Mouse (Mus musculus) limb, embryonic 10.5 days (tissue): ENCODE data around the gene Trdmt1. TPM values are rescaled to one million over a fixed set of nuclear protein-coding genes. Genes with fewer than 3 reads are reported as not detected.

Experiments
- DNase-seq: peaks from one replicate; pipeline ENCODE4 v3.0.0-alpha.2; 2017; ENCODE audit warnings: low spot score
- H3K27ac ChIP-seq: fragments of 300-500 bp; sonication (generic); 2 replicates; pipeline ENCODE4 v1.5.1; 2016; ENCODE audit warnings: mild to moderate bottlenecking
- H3K27me3 ChIP-seq: fragments of 300-500 bp; sonication (generic); 2 replicates; pipeline ENCODE4 v1.6.1; 2016; ENCODE audit warnings: low read depth, mild to moderate bottlenecking; ENCODE audit not compliant: poor library complexity, severe bottlenecking
- H3K36me3 ChIP-seq: fragments of 300-500 bp; sonication (generic); 2 replicates; pipeline ENCODE4 v1.6.1; 2016; ENCODE audit warnings: mild to moderate bottlenecking, moderate library complexity
- H3K4me1 ChIP-seq: fragments of 300-500 bp; sonication (generic); 2 replicates; pipeline ENCODE4 v1.6.1; 2016
- H3K4me3 ChIP-seq: fragments of 300-500 bp; sonication (generic); 2 replicates; pipeline ENCODE4 v1.5.1; 2016; ENCODE audit warnings: mild to moderate bottlenecking, moderate library complexity
- H3K9me3 ChIP-seq: fragments of 300-500 bp; sonication (generic); replicated peaks from 2 replicates; pipeline ENCODE4 v1.6.1; 2016; ENCODE audit warnings: mild to moderate bottlenecking
- WGBS: fragments of 180-500 bp; shearing (Covaris S2); methylation state at CpG from one replicate; pipeline ENCODE4 v1.1.7; 2016; 5-methylcytosine and 5-hydroxymethylcytosine counted together
- polyA plus RNA-seq: library from polyadenylated mRNA; unstranded; fragments of >200 nt; fragmentation: Nextera tagmentation; extraction: Ambion mirVana; gene quantifications from 2 replicates; pipeline ENCODE4 v1.2.1, GENCODE M21; 2016

Gene Trdmt1
- polyA plus RNA-seq, 1 experiment from 2014 or later, result 7.7 TPM

DNA sequence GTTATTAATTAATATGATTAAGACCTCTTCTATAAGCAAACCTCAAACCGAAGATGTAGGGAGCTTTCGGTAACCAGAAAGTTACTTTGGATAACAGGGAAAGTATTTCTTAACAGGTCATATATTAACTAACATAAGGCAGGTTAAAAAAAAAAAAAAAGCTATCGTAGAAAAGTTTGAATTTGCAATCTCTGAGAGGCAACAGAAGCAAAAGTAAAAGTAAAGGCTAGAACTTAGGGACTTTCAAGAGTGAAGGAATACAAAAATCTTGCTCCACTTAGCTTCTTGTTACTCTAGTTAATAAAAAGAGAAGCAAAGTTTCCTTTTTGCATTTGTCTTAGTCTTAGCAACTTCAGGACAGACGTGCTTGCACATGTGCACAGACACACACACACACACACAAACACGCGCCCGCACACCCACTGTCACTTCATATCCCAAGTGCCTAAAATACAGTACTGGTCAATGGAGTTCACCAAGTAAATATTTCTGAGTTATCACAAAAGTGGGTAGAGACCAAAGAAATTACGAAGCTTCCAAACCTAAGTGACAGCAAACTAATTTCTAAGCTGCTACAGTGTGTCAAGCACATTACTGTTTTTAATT is 846 bp downstream of the Trdmt1 start:
- DNase-seq, result no peak
- Histone ChIP-seq H3K27ac (peak overlapping the region; percentile 97), H3K4me1 (peaks cover 16% of the 10 kb centered on the region), H3K27me3 (no peaks in the 10 kb centered on the region), H3K36me3 (no peaks in the 10 kb centered on the region), H3K4me3 (peak overlapping the region; percentile 75), H3K9me3 (no peaks in the 10 kb centered on the region)
- 68% methylated on average over 8 of the region's 8 CpGs for WGBS

- no peaks in the 10 kb centered on the region for H3K9me3 ChIP-seq
- 94% methylated on average over 1 of the region's 1 CpGs for WGBS
- no peaks in the 10 kb centered on the region for H3K36me3 ChIP-seq
- H3K27ac ChIP-seq, result no peak overlapping the region
- no peak for DNase-seq
- H3K4me3 ChIP-seq, result no peak overlapping the region
- H3K4me1 ChIP-seq, result peaks cover 13% of the 10 kb centered on the region
- H3K27me3 ChIP-seq, result no peaks in the 10 kb centered on the region
Observed at GRCm38 (mm10) chr2:13539860-13540259, 4.6 kb downstream of the Trdmt1 start.

DNA sequence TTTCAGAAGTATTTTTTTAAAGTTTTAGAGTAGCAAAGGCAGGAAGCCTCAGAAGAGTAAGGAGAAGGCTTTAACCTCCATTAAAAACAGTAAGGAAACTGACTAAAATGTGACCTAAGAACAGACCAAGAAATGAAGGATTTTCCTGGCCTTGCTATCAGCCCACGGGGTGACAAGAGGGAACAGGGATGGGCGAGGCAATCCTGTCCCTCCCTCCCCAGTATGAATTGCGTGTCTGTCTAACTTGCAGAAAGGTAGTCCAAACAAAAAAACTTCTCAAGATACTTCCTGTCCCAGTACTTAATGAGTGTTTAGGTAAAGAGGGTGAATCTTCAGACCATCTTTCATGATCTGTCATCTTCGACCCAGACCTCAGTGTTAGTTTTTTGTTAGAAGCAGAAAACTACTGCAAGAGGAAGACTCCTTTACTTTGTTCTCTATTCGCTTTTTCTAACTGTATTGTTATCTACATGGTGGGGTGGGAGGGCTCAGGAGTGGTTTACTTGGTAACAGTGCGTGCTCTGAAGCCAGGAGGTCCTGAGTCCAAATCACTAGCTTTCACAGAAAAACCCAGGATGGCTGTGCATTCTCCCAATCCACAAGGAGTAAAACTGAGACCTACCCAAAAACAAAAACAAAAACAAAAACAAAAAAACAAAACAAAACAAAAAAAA is 5.6 kb downstream of the Trdmt1 start:
- H3K4me3 ChIP-seq, result no peak overlapping the region
- 78% methylated on average over 6 of the region's 6 CpGs for WGBS
- no peaks in the 10 kb centered on the region for H3K9me3 ChIP-seq

DNA sequence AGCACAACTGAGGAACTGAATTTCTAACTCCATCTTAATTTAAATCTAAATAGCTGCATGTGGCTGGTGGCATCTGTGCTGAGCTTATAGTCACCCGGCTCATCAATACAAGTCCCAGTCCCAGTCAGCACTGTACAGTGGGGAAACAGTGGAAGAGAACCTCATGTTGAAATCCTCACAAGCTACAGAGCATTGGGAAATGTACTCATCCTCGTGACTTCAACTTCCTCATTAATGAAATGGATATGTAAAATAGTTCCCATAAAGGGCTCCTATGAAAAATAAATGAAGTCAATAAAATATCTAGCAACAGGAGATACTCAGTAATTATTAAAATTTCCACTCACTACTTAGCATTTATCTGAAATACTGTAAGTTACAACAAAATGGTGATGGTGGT is 6.2 kb downstream of the Trdmt1 start:
- Histone ChIP-seq H3K36me3 (no peaks in the 10 kb centered on the region), H3K9me3 (no peaks in the 10 kb centered on the region), H3K27me3 (no peaks in the 10 kb centered on the region), H3K4me3 (no peak overlapping the region), H3K27ac (no peak overlapping the region), H3K4me1 (peaks cover 3% of the 10 kb centered on the region; the same call in 1 of the 2 replicates)
- no peak for DNase-seq
- WGBS, result 83% methylated on average over 2 of the region's 2 CpGs

More for the DNA sequence above, 5.6 kb downstream of the Trdmt1 start:
- DNase-seq, result no peak
- no peaks in the 10 kb centered on the region for H3K27me3 ChIP-seq
- H3K27ac ChIP-seq, result no peak overlapping the region
- no peaks in the 10 kb centered on the region for H3K36me3 ChIP-seq
- H3K4me1 ChIP-seq, result peaks cover 6% of the 10 kb centered on the region

- no peak overlapping the region for H3K27ac ChIP-seq
- DNase-seq, result no peak
- H3K9me3 ChIP-seq, result no peaks in the 10 kb centered on the region
- no peaks in the 10 kb centered on the region for H3K36me3 ChIP-seq
- no peaks in the 10 kb centered on the region for H3K4me1 ChIP-seq
- H3K4me3 ChIP-seq, result no peak overlapping the region
- 20% methylated on average over 2 of the region's 2 CpGs for WGBS
- no peaks in the 10 kb centered on the region for H3K27me3 ChIP-seq
Observed at GRCm38 (mm10) chr2:13537733-13538132, 6.7 kb downstream of the Trdmt1 start.

DNA sequence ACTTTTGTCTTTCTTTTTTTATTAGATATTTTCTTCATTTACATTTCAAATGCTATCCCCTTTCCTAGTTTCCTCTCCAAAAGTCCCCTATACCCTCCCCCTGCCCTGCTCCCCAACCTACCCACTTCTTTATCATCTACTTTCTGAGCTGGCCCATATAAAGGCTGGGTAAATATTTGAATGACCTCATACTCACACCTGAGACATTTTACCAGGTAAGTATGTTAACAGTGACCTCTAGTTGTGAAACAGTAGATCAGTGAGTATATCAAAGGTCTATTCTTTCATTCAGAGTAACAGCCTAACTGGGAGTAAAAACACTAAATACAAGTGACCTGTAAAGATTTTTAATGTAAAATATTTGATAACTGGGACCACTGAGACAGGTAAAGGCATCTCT is 7.7 kb downstream of the Trdmt1 start:
- H3K27ac ChIP-seq, result no peak overlapping the region
- H3K9me3 ChIP-seq, result no peaks in the 10 kb centered on the region
- H3K36me3 ChIP-seq, result no peaks in the 10 kb centered on the region
- H3K4me3 ChIP-seq, result no peak overlapping the region
- no peaks in the 10 kb centered on the region for H3K27me3 ChIP-seq
- DNase-seq, result no peak
- H3K4me1 ChIP-seq, result no peaks in the 10 kb centered on the region

- H3K27me3 ChIP-seq, result no peaks in the 10 kb centered on the region
- H3K9me3 ChIP-seq, result no peaks in the 10 kb centered on the region
- WGBS, result 92% methylated on average over 6 of the region's 6 CpGs
- no peaks in the 10 kb centered on the region for H3K36me3 ChIP-seq
- DNase-seq, result no peak
- H3K4me3 ChIP-seq, result no peak overlapping the region
- H3K27ac ChIP-seq, result no peak overlapping the region
- no peaks in the 10 kb centered on the region for H3K4me1 ChIP-seq
Observed at GRCm38 (mm10) chr2:13530639-13531038, 13.8 kb downstream of the Trdmt1 start.

- WGBS, result 92% methylated on average over 3 of the region's 3 CpGs
- no peaks in the 10 kb centered on the region for H3K36me3 ChIP-seq
- no peaks in the 10 kb centered on the region for H3K9me3 ChIP-seq
- H3K27ac ChIP-seq, result no peak overlapping the region
- H3K27me3 ChIP-seq, result no peaks in the 10 kb centered on the region
- no peak overlapping the region for H3K4me3 ChIP-seq
- no peaks in the 10 kb centered on the region for H3K4me1 ChIP-seq
- DNase-seq, result no peak
Observed at GRCm38 (mm10) chr2:13529253-13529933, 15.1 kb downstream of the Trdmt1 start.

- H3K4me3 ChIP-seq, result no peak overlapping the region
- 87% methylated on average over 4 of the region's 4 CpGs for WGBS
- DNase-seq, result no peak
- no peaks in the 10 kb centered on the region for H3K36me3 ChIP-seq
- no peaks in the 10 kb centered on the region for H3K4me1 ChIP-seq
- H3K27me3 ChIP-seq, result no peaks in the 10 kb centered on the region
- no peaks in the 10 kb centered on the region for H3K9me3 ChIP-seq
- no peak overlapping the region for H3K27ac ChIP-seq
Observed at GRCm38 (mm10) chr2:13527531-13527930, 16.9 kb downstream of the Trdmt1 start.

DNA sequence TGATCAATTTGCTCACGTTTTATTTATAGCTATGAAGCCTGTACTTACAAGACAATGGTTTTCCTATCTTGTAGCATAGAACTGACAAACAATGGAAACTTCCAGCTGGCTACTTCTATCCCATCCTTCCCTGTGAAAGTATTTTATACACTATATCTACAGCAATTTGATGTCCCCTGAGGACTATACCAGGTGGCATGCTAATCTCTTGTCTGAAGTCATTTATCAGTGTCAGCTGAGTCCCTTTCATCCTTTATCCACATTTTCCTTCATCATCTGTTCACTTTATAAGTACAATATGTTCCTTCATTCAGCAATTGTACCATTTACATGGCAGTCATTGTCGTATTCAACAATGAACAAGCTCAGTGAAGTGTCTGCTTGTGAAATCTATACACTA is 17.3 kb downstream of the Trdmt1 start:
- no peaks in the 10 kb centered on the region for H3K36me3 ChIP-seq
- H3K27ac ChIP-seq, result no peak overlapping the region
- no peaks in the 10 kb centered on the region for H3K9me3 ChIP-seq
- no peak overlapping the region for H3K4me3 ChIP-seq
- no peak for DNase-seq
- no peaks in the 10 kb centered on the region for H3K4me1 ChIP-seq
- 73% methylated on average over 2 of the region's 2 CpGs for WGBS
- no peaks in the 10 kb centered on the region for H3K27me3 ChIP-seq

- Histone ChIP-seq H3K9me3 (no peaks in the 10 kb centered on the region), H3K36me3 (no peaks in the 10 kb centered on the region), H3K4me1 (no peaks in the 10 kb centered on the region), H3K27me3 (no peaks in the 10 kb centered on the region), H3K4me3 (no peak overlapping the region), H3K27ac (no peak overlapping the region)
- no peak for DNase-seq
- 88% methylated on average over 2 of the region's 2 CpGs for WGBS
Observed at GRCm38 (mm10) chr2:13526205-13526604, 18.3 kb downstream of the Trdmt1 start.

GRCm38 (mm10) chr2:13523540-13524456 is 20.7 kb downstream of the Trdmt1 start:
- no peak overlapping the region for H3K27ac ChIP-seq
- no peaks in the 10 kb centered on the region for H3K4me1 ChIP-seq
- H3K27me3 ChIP-seq, result no peaks in the 10 kb centered on the region
- DNase-seq, result no peak
- no peaks in the 10 kb centered on the region for H3K9me3 ChIP-seq
- no peak overlapping the region for H3K4me3 ChIP-seq
- WGBS, result 57% methylated on average over 8 of the region's 8 CpGs
- H3K36me3 ChIP-seq, result 0 out of 2 replicates have a peak, but pooled peaks cover 2% of the 10 kb centered on the region
